9 mouse cellular contexts compared by ENCODE assay signal in the genomic region with DNA sequence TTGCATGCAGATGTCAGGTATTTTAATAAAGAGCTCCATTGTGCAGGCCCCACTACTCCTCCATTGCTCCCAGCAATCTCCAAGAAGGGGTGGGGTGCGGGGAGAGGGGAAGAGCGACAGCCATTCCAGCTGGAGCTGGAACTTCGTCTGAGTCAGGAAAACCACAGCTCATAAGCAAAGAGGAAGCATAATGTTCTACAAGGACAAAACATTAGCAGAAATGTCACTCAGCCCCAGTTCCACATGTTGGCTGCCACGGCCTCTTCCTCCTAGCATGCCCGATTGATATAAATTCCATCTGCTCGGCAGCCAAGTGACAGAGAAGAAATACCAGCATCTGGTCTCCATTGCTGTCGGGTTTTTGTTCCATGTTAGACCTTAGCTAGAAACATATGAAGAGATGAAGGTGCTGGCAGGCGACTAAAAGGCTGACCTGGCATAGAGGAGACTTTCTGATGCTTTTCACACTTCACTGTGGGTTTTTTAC.
DNase-seq lines count a peak whose midpoint lies in the region; ATAC-seq and TF ChIP-seq lines count a peak whose summit lies in the region.
"Had no signal": no experiment of that assay in that cellular context is flagged by ENCODE, and none has a peak within 500 bp of the region (broad histone marks: within the 10 kb centered on the region; RNA-seq: fewer than 3 reads in every experiment).

No protein-coding gene starts in this region.

- intact Hi-C loops in gastrocnemius, adult 2 months (cut with DNase I): no loop called here

- DNase-seq in gastrocnemius, adult 2 months: peak; percentile 48
- no peak for DNase-seq in gastrocnemius, postnatal 4 days (ENCODE audit: low spot score in 2 of 2)
- peak; percentile 5 for DNase-seq in adrenal gland, postnatal 14 days
- DNase-seq in lung, embryonic 14.5 days: peak; percentile 85
- DNase-seq in spleen, adult 12 weeks (ENCODE audit: low spot score): no peak
- DNase-seq in layer of hippocampus, adult 11-12 months (ENCODE audit: low spot score): no peak
- DNase-seq in midbrain, postnatal 0 days (ENCODE audit: low spot score): no peak

- H3K9me3 ChIP-seq in forebrain, embryonic 15.5 days: no peaks in the 10 kb centered on the region
- no peaks in the 10 kb centered on the region for H3K9me3 ChIP-seq in lung, embryonic 14.5 days (ENCODE audit: low read depth, low read length)
- H3K9me3 ChIP-seq in midbrain, postnatal 0 days (ENCODE audit: low read length): no peaks in the 10 kb centered on the region

- H3K4me2 ChIP-seq in forebrain, embryonic 15.5 days (replicated peaks): no peak overlapping the region
- H3K4me2 ChIP-seq in lung, embryonic 14.5 days: no peak overlapping the region
- no peak overlapping the region for H3K4me2 ChIP-seq in midbrain, postnatal 0 days (ENCODE audit: low read depth, low read length, poor library complexity, severe bottlenecking)

- H3K4me1 ChIP-seq in forebrain, embryonic 15.5 days: peaks cover 4% of the 10 kb centered on the region; the same call in 1 of the 2 replicates
- H3K4me1 ChIP-seq in lung, embryonic 14.5 days (ENCODE audit: insufficient read depth): peaks cover 8% of the 10 kb centered on the region; the same call in 1 of the 2 replicates
- no peaks in the 10 kb centered on the region for H3K4me1 ChIP-seq in midbrain, postnatal 0 days (ENCODE audit: insufficient read depth, low read length)

- no peaks in the 10 kb centered on the region for H3K27me3 ChIP-seq in forebrain, embryonic 15.5 days
- H3K27me3 ChIP-seq in lung, embryonic 14.5 days (ENCODE audit: insufficient read depth, low read length): no peaks in the 10 kb centered on the region
- H3K27me3 ChIP-seq in midbrain, postnatal 0 days (ENCODE audit: insufficient read depth, low read length): no peaks in the 10 kb centered on the region

- no peak overlapping the region for H3K4me3 ChIP-seq in gastrocnemius, adult 2 months
- no peak overlapping the region for H3K4me3 ChIP-seq in forebrain, embryonic 15.5 days
- H3K4me3 ChIP-seq in lung, embryonic 14.5 days (ENCODE audit: low read depth, low read length): no peak overlapping the region
- no peak overlapping the region for H3K4me3 ChIP-seq in midbrain, postnatal 0 days (ENCODE audit: low read depth, low read length)

- no peak for TF ChIP-seq CTCF in gastrocnemius, adult 2 months (IDR thresholded peaks at IDR 0.05)
- TF ChIP-seq CTCF in lung, embryonic 14.5 days (IDR thresholded peaks at IDR 0.05; ENCODE audit: low read depth): no peak
- no peak for TF ChIP-seq CTCF in midbrain, postnatal 0 days (IDR thresholded peaks at IDR 0.05)

- peak; percentile 60; the same call in 1 of the 2 replicates for ATAC-seq in forebrain, embryonic 15.5 days (replicated peaks)
- ATAC-seq in lung, embryonic 14.5 days (ENCODE audit: insufficient read depth): peak; percentile 93
- no peak for ATAC-seq in midbrain, postnatal 0 days (ENCODE audit: low FRiP score)
- ATAC-seq: CD4-positive, CD25-positive, alpha-beta regulatory T cell, adult 4 months had no signal

- H3K27ac ChIP-seq in gastrocnemius, adult 2 months: peak overlapping the region; percentile 32
- no peak overlapping the region for H3K27ac ChIP-seq in forebrain, embryonic 15.5 days (replicated peaks)
- H3K27ac ChIP-seq in lung, embryonic 14.5 days (ENCODE audit: low read depth): peak overlapping the region; percentile 39; the same call in 1 of the 2 replicates
- no peak overlapping the region for H3K27ac ChIP-seq in midbrain, postnatal 0 days (ENCODE audit: low read depth, low read length)

- H3K36me3 ChIP-seq in forebrain, embryonic 15.5 days: no peaks in the 10 kb centered on the region
- no peaks in the 10 kb centered on the region for H3K36me3 ChIP-seq in lung, embryonic 14.5 days (ENCODE audit: insufficient read depth)
- no peaks in the 10 kb centered on the region for H3K36me3 ChIP-seq in midbrain, postnatal 0 days (ENCODE audit: insufficient read depth, low read length)

- no peak overlapping the region for H3K9ac ChIP-seq in forebrain, embryonic 15.5 days (replicated peaks)
- no peak overlapping the region for H3K9ac ChIP-seq in lung, embryonic 14.5 days
- H3K9ac ChIP-seq in midbrain, postnatal 0 days (replicated peaks; ENCODE audit: low read length, poor library complexity, severe bottlenecking): no peak overlapping the region

- WGBS in forebrain, embryonic 15.5 days: 45% methylated on average over 8 of the region's 8 CpGs
- 18% methylated on average over 8 of the region's 8 CpGs for WGBS in lung, embryonic 14.5 days
- 64% methylated on average over 8 of the region's 8 CpGs for WGBS in midbrain, postnatal 0 days

Comparison
In these comparisons a context has a peak if more than half of its experiments do, and no peak if none do; other contexts are left out.
1. DNase-seq: peak in gastrocnemius, adult 2 months (single experiment), adrenal gland, postnatal 14 days (single experiment) and lung, embryonic 14.5 days (single experiment); none in gastrocnemius, postnatal 4 days (0 of 2), spleen, adult 12 weeks (single experiment), layer of hippocampus, adult 11-12 months (single experiment) and midbrain, postnatal 0 days (single experiment).
2. H3K27ac ChIP-seq: peak in gastrocnemius, adult 2 months (single experiment) and lung, embryonic 14.5 days (single experiment); none in forebrain, embryonic 15.5 days (single experiment) and midbrain, postnatal 0 days (single experiment).